Mouse (Mus musculus): ENCODE measurements around the gene Gm13289.
"Not testable (repeated sequence)": the region's sequence is repeated elsewhere in the genome, so short reads cannot be mapped to it uniquely, and the experiment has no call there.

DNA sequence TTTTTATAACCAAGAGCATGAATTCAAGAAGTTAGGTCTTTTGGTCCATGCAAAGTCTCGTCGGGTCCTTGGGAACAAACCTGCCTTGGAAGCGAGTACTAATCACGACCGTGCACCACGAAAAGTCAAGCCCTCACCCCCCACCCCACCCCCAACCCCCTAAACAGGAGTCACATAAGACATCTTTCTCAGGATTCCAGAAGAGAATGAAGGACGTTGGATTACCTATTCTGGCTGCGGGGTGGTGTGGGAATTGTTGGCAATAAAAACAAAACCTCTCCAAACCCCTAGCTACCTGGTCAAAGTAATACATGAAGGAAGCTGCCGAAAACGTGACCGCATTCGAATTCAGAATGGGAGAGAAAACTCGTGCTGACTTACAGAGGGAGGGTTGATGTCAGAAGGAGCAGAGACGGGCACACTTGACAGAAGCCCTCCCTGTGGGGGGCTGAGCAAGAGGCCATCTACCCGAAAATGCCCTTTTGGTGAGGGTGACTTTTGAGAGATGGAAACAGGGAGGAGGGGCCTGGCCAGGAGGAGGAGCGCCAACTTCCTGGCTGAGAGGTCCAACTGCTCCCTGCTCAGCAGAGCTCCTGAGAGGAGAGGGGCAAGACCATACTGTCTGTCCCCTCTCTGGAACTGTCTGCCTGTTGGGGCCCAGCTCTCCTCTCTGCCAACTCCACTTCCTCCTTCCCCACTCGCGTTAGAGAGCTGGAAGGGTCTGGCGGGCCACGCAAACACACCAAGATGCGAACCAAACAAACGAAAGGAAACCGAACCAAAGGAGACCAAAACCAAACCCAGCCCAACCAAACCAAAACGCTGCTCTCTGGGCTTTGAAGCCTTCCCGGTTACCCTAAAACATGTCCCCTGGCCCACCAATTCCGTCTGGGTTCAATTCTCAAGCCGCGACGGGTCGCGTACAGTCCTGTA, 19.9 kb upstream of the Gm13289 start:
- TF ChIP-seq MAX (IDR thresholded peaks at IDR 0.05); CTCF (IDR thresholded peaks at IDR 0.05; ENCODE audit: control insufficient read depth, insufficient read depth, insufficient read length): not testable (repeated sequence)
